Mouse (Mus musculus) small intestine, adult 2 months (tissue): ENCODE data around the gene Arhgef33. TPM values are rescaled to one million over a fixed set of nuclear protein-coding genes. Genes with fewer than 3 reads are reported as not detected.

ENCODE experiments used
- H3K27ac ChIP-seq: fragments of 200-500 bp; 2 replicates; pipeline ENCODE4 v1.5.1; 2012; ENCODE audit warnings: low read depth, low read length, control low read depth, inconsistent platforms; ENCODE audit not compliant: insufficient read depth
- H3K27me3 ChIP-seq: fragments of 200-500 bp; 2 replicates; pipeline ENCODE4 v1.6.1; 2012; ENCODE audit warnings: mild to moderate bottlenecking, moderate library complexity, low read length, inconsistent platforms; ENCODE audit not compliant: control insufficient read depth, insufficient read depth
- H3K36me3 ChIP-seq: fragments of 200-500 bp; 2 replicates; pipeline ENCODE4 v1.6.1; 2012; ENCODE audit warnings: mild to moderate bottlenecking, low read length, control low read depth, inconsistent platforms; ENCODE audit not compliant: control insufficient read depth, insufficient read depth
- H3K4me1 ChIP-seq: fragments of 200-500 bp; 2 replicates; pipeline ENCODE4 v1.6.1; 2012; ENCODE audit warnings: low read length, inconsistent platforms, mixed read lengths; ENCODE audit not compliant: control insufficient read depth, insufficient read depth, insufficient read length
- H3K4me3 ChIP-seq: fragments of 200-500 bp; 2 replicates; pipeline ENCODE4 v1.5.1; 2012; ENCODE audit warnings: low read depth, mild to moderate bottlenecking, control low read depth, inconsistent platforms, low read length, moderate library complexity
- CTCF ChIP-seq: fragments of 200-500 bp; IDR thresholded peaks from 2 replicates; pipeline ENCODE4 v1.5.1; 2012; ENCODE audit warnings: low read depth, mild to moderate bottlenecking, control low read depth, inconsistent platforms, low read length, moderate library complexity, mixed read lengths; ENCODE audit not compliant: insufficient replicate concordance, insufficient read length; ENCODE audit errors: extremely low read depth
- POLR2A ChIP-seq: fragments of 200-500 bp; IDR thresholded peaks from 2 replicates; pipeline ENCODE4 v1.6.1; 2012; ENCODE audit warnings: low read depth, mild to moderate bottlenecking, control low read depth, inconsistent platforms, low read length, moderate library complexity
- WGBS: fragments of 180-500 bp; shearing (Covaris S2); methylation state at CpG from one replicate; pipeline ENCODE4 v1.1.7; 2018; 5-methylcytosine and 5-hydroxymethylcytosine counted together
- polyA plus RNA-seq: library from polyadenylated mRNA; depleted of rRNA; stranded (reverse); fragments of >200 nt; gene quantifications from 2 replicates; pipeline ENCODE4 v1.2.3, GENCODE M21; 2012

Gene Arhgef33
- polyA plus RNA-seq, 1 experiment = 0.28 TPM

DNA sequence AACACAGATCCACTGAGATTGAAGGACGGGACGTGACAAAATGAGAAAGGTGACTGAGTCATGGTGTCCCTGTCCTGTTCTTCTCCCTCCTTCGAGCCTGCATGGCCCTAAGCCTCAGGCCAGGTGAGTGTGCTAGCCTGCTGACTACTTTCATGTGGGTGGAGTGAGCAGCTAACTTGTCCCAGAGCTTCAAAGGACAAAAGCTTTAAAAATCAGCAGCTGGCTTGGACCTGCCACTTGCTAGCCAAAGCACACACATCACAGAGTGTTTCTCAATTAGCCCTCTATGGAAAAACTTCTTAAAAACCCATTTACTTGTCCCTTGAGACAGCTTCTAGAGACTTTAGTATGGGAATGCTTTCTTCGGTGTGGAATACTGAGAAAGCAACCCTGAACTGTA lies 5.2 kb downstream of the Arhgef33 start:
- H3K36me3 ChIP-seq = no peaks in the 10 kb centered on the region
- no peak overlapping the region for H3K27ac ChIP-seq
- no peak overlapping the region for H3K4me3 ChIP-seq
- H3K27me3 ChIP-seq = no peaks in the 10 kb centered on the region
- TF ChIP-seq POLR2A = no peak
- WGBS = 78% methylated on average over 4 of the region's 4 CpGs
- no peaks in the 10 kb centered on the region for H3K4me1 ChIP-seq

DNA sequence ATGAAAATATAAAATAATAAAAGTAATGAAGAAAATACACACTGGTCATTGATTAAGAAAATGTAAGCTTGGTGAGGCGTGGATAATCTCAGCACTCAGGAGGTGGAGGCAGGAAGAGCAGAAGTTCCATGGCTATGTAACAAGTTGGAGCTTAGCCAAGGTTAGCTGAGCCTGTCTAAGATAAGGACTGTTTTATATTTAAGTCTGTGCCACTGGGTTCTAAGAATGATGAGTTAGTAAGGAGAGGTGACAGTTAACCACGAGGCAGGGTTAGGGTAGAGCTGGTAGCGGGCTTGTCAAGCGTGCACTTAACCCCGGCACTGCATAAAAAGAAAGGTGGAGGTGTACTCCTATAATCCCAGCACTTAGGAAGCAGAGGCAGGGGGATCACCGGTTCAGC lies 15.0 kb downstream of the Arhgef33 start:
- Histone ChIP-seq H3K36me3 (no peaks in the 10 kb centered on the region), H3K27ac (no peak overlapping the region), H3K4me3 (no peak overlapping the region), H3K4me1 (no peaks in the 10 kb centered on the region), H3K27me3 (no peaks in the 10 kb centered on the region)
- TF ChIP-seq CTCF = no peak
- no peak for TF ChIP-seq POLR2A
- 75% methylated on average over 6 of the region's 6 CpGs for WGBS

DNA sequence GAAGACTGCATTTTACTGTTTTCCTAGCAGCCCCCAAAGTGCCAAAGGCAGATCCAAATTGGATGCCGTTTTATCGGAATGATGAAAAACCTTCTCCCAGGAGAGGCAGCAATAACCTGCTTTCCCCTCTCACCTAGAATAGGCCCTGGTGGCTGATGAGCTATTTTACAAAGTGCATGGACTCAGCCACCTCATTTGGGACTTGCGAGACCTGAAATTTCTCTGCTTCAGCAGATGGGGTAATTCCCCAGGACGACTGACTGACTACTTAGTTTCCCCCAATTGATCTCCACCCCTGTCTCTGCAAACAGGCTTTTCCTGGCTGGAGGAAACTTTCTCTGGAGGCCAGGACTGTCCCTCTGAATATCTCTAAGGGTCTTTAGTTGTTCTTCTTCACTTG lies 15.8 kb downstream of the Arhgef33 start:
- H3K4me1 ChIP-seq = no peaks in the 10 kb centered on the region
- no peaks in the 10 kb centered on the region for H3K36me3 ChIP-seq
- TF ChIP-seq CTCF (no peak), POLR2A (no peak)
- no peak overlapping the region for H3K4me3 ChIP-seq
- H3K27me3 ChIP-seq = no peaks in the 10 kb centered on the region
- 72% methylated on average over 4 of the region's 4 CpGs for WGBS
- no peak overlapping the region for H3K27ac ChIP-seq

DNA sequence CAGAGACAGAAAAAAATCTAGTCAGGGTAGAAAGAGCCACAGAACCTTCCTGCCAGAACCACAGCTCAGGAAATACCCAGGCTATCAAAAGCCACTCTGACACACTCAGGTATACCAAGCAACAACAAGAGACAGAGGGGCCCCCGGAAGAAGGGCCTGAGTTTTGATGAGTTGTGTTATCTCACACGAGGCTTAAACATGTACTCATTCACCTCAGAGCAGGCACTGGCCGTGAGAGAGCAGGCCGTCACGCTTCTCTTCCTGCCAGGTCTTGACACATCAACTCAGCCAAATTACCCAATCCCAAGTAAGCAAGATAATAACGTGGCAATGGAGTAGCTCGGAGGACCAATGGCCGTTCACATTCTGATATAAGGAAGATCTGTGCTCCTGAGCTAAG lies 16.5 kb downstream of the Arhgef33 start:
- no peaks in the 10 kb centered on the region for H3K27me3 ChIP-seq
- H3K4me3 ChIP-seq = no peak overlapping the region
- no peak overlapping the region for H3K27ac ChIP-seq
- WGBS = 56% methylated on average over 8 of the region's 8 CpGs
- TF ChIP-seq POLR2A = no peak
- no peak for TF ChIP-seq CTCF
- H3K4me1 ChIP-seq = no peaks in the 10 kb centered on the region
- H3K36me3 ChIP-seq = no peaks in the 10 kb centered on the region

DNA sequence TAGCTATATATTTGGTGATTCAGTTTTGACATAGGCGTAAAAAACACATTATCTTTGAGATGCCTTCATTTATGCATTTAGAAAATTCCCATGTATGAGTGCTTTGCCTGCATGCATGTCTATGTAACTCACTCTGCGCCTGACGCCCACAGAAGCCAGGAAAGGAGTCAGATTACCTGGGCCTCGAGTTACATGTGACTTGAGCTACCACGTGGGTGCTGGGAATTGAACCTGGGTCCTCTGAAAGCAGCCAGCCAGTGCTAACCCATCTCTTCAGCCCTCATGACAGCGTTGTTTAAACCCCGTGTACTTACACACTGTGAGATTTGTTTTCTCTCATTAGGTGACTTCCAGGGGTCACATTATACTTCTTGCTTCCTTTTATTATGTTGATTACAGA lies 17.3 kb downstream of the Arhgef33 start:
- no peak overlapping the region for H3K27ac ChIP-seq
- WGBS = 84% methylated on average over 7 of the region's 7 CpGs
- no peaks in the 10 kb centered on the region for H3K4me1 ChIP-seq
- no peak overlapping the region for H3K4me3 ChIP-seq
- no peak for TF ChIP-seq CTCF
- TF ChIP-seq POLR2A = no peak
- no peaks in the 10 kb centered on the region for H3K27me3 ChIP-seq
- H3K36me3 ChIP-seq = no peaks in the 10 kb centered on the region

DNA sequence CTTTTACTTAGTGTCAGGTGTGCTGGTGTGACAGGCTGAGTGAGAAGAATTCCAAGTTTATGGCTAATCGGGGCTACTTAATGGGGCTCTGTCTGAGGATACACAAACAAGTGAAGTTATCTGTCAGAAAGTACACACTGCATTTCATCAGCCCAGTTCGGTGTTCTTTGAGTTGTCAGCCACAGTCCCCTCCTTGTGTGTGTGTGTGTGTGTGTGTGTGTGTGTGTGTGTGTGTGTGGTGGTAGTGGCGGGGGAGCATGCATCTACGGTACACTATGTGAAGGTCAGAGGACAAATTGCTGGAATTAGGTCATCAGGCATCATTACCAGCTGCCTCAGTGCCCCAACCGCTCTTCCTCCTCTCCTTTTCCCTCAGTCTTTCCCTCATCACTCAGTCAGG lies 18.2 kb downstream of the Arhgef33 start:
- Histone ChIP-seq H3K4me1 (no peaks in the 10 kb centered on the region), H3K27ac (no peak overlapping the region), H3K4me3 (no peak overlapping the region), H3K36me3 (no peaks in the 10 kb centered on the region), H3K27me3 (no peaks in the 10 kb centered on the region)
- WGBS = 64% methylated on average over 5 of the region's 5 CpGs
- no peak for TF ChIP-seq CTCF
- no peak for TF ChIP-seq POLR2A

DNA sequence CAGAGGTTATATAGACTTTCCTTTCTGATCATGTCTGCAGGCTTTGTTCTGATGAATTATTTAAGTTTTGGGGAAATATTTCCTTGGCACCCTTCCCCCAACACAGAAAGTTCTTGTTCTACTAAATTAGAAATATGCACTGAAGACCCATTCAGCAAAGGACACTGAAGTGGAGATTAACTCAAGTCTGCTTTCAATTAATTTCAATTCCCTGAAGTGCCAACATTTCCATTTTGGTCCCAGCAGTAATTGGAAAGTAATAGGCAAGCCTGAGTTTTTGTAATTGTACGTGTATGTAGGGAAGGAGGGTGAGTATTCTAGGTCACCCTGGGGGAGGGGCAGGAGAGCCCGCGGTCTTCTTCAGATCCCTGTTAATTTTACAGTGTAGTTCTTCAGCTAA lies 19.2 kb downstream of the Arhgef33 start:
- no peaks in the 10 kb centered on the region for H3K4me1 ChIP-seq
- H3K4me3 ChIP-seq = no peak overlapping the region
- no peak for TF ChIP-seq POLR2A
- TF ChIP-seq CTCF = no peak
- H3K36me3 ChIP-seq = no peaks in the 10 kb centered on the region
- no peaks in the 10 kb centered on the region for H3K27me3 ChIP-seq
- whole genome bisulfite sequencing = 88% methylated on average over 3 of the region's 3 CpGs
- no peak overlapping the region for H3K27ac ChIP-seq

DNA sequence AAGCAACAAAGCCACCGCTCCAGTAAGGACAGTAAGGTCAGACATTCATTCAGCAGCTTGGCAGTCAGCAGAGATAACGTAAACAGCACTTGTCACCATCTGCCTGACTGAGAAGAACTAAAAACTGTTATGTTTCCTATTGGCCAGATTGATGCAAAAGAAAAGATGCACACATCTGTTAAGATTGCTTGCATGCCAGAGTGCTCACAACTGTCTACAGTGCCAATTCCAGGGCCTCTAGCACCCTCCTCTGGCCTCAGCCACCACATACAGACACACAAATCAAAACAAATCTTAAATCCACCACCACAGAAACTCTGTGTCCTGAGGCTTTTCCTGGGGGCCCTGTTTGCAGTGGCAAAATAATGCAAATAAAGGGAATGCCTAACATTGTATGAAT lies 25.2 kb downstream of the Arhgef33 start:
- TF ChIP-seq POLR2A (no peak), CTCF (peak; percentile 21; the same call in 1 of the 2 replicates)
- H3K4me1 ChIP-seq = no peaks in the 10 kb centered on the region
- 74% methylated on average over 2 of the region's 2 CpGs for WGBS
- no peaks in the 10 kb centered on the region for H3K27me3 ChIP-seq
- no peaks in the 10 kb centered on the region for H3K36me3 ChIP-seq
- no peak overlapping the region for H3K27ac ChIP-seq
- H3K4me3 ChIP-seq = no peak overlapping the region

DNA sequence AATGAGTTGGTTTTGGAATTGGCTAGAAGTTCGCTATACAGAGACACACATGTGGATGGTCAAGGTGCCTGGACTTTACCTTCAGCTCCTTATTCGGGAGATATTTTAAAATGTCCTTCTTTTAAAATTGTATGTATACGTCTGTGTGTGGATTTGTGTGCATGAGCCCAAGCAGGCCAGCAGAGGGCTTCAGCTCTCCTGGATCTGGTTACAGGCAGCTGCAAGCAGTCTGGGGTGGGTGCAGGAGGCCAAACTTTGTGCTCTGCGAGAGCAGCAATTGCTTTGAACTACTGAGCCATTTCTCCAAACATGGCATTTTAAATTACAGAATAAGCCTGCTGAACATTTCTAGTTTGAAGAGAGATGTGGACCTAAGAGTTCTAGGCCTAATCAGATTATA lies 38.1 kb downstream of the Arhgef33 start:
- Histone ChIP-seq H3K4me1 (no peaks in the 10 kb centered on the region), H3K27me3 (no peaks in the 10 kb centered on the region), H3K4me3 (no peak overlapping the region), H3K36me3 (no peaks in the 10 kb centered on the region), H3K27ac (no peak overlapping the region)
- TF ChIP-seq POLR2A (no peak), CTCF (peak; percentile 17; the same call in 1 of the 2 replicates)
- WGBS = 70% methylated on average over 4 of the region's 4 CpGs
